Mouse (Mus musculus) liver, adult (tissue): ENCODE measurements around the gene Arl1.

Source experiments
- GATA4 ChIP-seq: IDR thresholded peaks from 2 replicates; pipeline ENCODE4 v1.6.1; 2014; ENCODE audit warnings: mild to moderate bottlenecking, low read length; ENCODE audit not compliant: insufficient replicate concordance

Arl1 gene

DNA sequence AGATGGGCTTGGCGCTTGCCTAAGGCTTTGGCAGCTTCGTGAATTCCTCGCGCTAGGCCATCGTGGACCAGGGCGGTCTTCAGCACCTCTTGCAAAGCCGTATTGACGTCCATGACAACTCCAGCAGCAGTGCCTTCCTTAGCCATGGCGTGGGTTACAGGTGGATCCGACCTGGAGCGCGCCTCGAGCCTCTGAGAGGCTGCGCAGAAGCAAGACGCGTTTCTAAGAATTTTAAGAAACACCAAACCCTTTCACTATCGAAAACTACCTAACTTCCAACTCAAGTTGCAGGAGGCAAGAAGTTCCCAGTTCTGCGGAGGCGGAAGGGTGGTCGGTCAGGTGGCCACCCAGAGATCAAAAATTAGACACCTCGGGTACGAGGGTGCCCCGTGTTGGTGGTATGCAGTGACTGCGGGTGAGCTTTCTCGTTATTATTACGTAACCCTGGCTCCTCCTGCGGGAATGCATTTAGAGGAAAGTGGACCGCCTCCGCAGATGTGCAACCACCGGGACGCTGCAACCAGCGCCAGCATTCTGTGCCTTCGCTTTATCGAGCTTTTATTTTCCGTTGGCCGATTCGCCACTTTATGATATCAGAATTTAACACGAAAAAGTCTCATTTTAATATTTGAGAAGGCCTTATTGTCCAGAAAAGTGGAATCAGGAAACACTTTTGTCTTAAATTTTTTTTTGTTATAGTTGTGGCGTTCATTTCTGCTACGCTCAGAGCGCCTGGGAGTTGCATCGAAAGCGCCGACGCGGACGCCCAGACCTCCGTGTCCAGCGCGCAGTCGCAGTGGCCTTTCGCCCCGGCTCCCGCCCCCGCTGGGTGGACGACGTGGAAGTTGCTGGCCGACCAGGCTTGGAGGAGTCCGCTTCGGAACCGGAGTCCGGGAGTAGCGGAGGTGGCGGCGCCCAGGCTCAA lies at the start of gene Arl1:
Gene Arl1 (plus strand): TSS at position 288 of the 925 bp plus-strand sequence.
- peak; percentile 70; the same call in 1 of the 2 replicates for TF ChIP-seq GATA4

DNA sequence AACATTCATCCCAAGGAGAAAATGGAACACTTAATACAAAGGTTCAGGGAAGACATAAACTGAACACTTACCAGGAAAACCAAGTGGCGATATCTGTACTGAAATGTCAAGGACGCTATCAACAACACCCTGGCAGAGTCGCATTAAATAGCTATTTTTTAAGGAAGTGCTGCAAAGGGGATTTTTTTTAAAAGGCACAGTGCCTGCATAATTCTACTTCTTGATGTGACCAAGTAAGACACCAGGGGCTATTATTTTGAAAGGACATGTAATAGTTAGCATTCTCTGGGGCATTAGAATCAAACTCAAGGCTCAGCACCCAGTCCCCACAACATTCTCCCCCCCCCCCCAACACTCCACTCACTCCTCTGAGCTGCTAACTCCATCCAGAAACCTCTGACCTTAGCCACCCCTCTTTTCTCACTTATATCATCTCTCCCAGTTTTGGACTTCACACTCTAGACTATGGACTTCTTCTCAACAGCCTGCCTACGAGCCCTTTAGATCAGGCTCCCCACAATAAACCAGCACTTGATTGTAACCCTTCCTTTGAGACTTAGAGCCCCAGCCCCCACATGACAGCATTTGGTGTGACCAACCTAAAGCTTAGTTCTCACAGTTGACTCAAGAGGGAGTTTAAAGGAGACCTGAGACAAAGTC lies 47.6 kb upstream of the Arl1 start:
- TF ChIP-seq GATA4: no peak

- TF ChIP-seq GATA4: no peak
These were observed 45.7 kb upstream of the Arl1 start, which contains the start of gene Spic for GRCm38 (mm10) chr10:88684925-88685324. TSS of gene Spic (minus strand) at chr10:88685015.

GRCm38 (mm10) chr10:88700938-88701337 lies 29.7 kb upstream of the Arl1 start:
- TF ChIP-seq GATA4: no peak

DNA sequence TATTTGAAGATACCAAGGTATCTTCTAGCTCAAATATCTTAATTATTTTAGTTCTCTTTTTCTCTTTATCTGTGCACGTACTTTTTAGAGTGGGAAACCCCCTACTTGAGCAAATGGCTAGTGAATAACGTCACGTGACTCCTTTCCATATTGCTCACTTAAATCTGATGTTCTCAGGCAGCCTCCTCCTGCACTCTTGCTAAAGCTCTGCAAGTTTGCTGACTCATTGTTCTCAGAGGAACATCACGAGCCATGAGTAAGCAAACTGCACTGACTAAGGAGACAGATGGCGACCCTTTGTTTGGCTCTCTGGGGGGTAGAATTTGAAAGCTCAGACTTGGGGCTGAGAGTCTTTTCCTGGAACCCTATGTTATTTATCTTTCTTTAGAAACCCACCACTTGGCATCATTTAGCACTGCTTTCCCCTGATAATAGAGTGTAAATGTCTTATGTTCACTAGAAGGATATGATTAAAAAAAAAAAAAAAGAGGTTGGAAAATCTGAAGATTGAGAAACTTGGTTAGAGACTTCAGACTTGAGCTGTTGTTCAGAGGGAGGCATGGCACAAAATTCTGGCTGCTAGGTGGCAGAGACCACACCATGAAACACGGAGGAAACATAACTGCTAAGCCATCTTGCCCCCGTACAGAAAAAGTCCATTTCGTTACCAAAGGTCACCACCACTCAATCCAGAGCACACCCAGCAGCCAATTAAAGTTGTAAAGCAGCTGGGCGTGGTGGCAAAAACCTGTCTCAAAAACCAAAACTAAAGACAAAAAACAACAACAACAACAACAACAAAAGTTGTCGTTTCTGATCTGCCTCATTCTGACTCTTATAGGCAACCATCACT lies 21.8 kb upstream of the Arl1 start:
- no peak for TF ChIP-seq GATA4

GRCm38 (mm10) chr10:88712359-88712758 lies 18.3 kb upstream of the Arl1 start:
- no peak for TF ChIP-seq GATA4

DNA sequence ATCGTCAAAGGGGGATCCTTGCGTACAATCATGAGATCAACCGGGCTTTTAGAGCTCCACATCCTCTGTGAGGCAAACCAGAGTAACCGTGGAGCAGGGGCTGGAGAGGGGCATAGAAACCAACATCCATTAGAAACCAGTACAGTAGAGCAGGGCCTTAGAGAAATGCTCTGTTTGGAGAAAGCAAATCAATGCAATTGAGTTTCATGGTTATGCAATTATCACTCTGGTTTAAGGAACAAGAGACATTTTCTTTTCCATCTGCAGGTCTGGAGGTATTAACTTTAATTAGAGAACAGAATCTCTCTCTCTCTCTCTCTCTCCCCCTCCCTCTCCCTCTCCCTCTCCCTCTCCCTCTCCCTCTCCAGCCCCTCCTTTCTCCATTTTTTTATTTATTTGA lies 15.9 kb upstream of the Arl1 start:
- TF ChIP-seq GATA4: no peak

- TF ChIP-seq GATA4: no peak
These were observed 15.0 kb upstream of the Arl1 start for GRCm38 (mm10) chr10:88715621-88716020.

- no peak for TF ChIP-seq GATA4
These were observed 13.5 kb upstream of the Arl1 start for GRCm38 (mm10) chr10:88716986-88717755.

DNA sequence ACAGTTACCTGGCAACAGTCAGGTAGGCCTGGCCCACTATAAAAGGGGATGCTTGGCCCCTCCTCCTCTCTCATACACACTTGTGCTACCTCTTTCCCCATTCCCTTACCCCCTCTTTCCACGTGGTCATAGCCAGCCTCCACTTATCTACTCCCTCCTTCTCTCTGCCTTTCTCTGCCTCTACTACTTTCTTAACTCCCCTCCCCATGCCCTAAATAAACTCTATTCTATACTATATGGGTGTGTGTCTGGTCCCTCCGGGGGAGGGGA lies 13.0 kb upstream of the Arl1 start:
- TF ChIP-seq GATA4: no peak

- TF ChIP-seq GATA4: no peak
These were observed 11.0 kb upstream of the Arl1 start for GRCm38 (mm10) chr10:88719618-88720017.

- TF ChIP-seq GATA4: no peak
These were observed 5.3 kb upstream of the Arl1 start for GRCm38 (mm10) chr10:88725343-88725742.

DNA sequence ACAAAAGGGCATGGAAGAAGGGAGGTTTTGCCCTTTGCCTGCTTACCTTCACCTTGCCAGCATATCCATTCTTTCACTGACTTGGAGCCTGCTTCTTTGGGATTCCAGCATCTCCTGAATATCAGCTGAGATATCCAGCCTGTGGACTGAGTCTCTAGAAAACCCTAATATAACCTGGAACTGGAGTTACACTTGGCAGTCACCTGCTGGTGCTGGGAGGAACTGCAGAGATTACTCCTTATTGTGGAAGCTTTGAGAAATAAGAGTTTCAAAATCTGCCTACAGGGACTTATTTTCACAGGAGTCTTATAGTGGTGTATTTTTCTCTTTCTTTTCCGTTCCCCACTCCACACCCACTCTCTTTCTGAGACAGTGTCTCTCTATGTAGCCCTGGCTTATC lies 3.5 kb upstream of the Arl1 start:
- no peak for TF ChIP-seq GATA4

DNA sequence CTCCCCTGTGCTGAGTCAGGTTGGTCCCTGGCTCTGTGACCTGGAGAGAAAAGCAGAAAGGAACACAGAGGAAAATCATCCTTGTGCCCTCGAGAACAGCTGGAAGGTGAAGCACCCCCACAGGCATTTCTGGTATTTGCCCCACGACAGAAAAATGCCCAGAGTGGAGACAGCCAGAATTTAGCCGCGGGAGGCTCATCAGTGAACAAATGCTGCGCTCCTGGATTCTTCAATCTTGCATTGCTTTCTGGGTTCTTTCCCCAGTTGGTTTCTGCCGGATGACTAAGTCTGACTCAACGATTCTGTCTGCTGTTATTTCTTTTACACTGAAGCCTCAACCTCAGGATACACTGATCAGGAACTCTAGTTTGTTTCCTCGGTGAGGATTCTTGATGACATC lies 2.5 kb upstream of the Arl1 start:
- TF ChIP-seq GATA4: no peak
